Mouse (Mus musculus) c-Kit-negative CD71-positive TER-119-positive erythroid progenitor cells, embryonic 14.5 days (primary cell): ENCODE measurements around the gene Tenm2.

Source experiments
- DNase-seq: peaks from one replicate; pipeline ENCODE4 v3.0.0-alpha.2; 2013; ENCODE audit warnings: low read depth, low spot score

The Tenm2 gene

DNA sequence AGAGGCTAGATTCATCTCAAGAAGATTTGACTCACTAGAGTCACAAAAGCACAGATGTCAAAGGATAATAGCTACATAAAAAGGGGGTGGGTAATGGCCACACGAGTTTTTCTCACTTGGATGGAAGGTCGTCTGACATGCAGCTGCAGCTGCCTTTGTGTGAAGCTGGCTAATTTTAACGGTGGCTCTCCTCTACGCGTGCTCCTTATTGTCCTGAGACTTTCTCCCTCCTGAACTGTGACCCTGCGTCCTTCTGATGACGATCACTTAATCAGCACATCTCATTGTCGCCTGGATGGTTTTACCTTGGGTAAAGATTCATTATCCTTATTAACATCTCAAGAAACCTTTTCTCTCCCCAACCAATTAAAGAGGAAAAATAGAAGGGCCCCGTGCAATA, 1101.1 kb downstream of the Tenm2 start:
- no peak for DNase-seq

DNA sequence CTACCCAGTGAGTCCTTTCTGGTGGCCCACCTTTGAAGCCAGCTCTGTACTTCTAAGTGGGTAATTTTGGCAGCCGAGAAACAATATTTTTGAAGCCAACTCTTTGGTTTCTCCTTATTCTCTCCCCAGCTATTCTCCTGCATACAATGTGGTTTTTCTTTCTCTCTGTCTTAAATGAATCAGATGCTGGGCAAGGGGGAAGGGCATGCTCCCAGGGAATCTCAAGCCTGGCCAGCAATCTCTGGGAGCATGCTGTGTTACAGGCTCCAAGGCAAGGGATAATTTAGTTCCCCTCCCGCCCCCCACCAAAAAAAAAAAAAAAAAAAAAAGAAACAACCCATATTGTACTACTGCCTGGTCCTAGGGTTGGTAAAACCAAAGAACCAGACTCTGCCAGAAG, 1112.5 kb downstream of the Tenm2 start:
- DNase-seq: no peak

DNA sequence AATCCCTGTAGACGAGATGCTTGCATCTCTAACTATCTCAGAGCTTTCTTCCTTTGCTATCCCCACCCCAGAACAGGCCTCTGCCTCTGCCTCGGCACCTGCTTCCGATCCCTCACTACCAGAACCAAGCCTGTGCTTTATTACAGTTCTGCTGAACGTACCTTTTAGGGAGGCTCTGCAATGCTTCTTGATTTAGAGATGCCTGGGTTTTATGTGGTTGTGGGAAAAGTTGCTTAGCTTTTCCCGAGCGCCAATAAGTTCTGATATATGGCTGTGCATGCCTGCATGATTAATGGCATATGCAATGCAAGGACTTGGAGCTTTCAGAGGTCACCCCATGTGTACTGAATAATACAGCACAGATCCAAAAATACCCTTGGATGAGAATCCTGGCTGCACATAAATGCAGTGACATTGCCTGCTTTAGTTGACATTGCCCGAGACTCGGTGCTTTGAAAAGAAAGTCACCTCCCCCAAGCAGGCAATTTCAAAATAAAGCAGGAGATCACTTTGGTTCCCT, 1114.3 kb downstream of the Tenm2 start:
- DNase-seq: no peak

DNA sequence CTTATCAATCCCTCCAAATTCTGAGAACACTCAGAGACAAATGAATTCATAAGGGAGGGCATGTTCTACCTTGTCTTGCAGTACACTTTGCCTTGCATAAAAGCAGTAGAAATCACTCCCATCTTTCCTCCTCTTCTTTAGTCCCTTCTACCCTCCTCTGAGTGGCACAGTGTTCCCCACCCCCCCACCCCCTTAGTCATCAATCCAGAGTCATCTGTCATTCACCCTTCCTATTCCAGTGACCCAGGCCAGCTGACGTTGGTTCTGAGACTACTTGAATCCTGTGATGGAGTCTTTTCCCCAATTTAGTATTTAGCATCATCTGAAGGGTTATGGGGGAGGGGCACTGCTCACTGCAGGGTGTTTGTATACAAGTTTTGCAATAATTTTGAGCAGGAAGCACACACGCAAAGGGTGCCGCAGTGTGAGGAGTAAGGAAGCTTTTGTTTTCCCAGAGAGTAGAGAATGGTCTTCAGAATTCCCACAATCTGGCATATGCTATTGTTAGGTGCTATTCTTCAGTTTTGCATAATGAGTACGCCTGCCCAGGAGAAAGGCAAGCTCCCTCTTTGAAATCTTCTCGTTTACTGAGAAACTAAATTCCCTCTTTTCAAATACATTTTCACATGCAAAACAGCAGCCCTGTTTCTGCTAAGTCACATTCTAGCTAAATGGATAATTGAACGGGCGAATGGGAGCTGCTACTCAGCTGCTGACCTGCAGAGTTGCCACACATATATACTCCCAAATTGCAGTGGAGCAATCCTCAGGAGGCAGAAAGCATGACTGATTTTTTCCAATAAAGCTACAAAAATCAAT, 1115.0 kb downstream of the Tenm2 start:
- DNase-seq: no peak

DNA sequence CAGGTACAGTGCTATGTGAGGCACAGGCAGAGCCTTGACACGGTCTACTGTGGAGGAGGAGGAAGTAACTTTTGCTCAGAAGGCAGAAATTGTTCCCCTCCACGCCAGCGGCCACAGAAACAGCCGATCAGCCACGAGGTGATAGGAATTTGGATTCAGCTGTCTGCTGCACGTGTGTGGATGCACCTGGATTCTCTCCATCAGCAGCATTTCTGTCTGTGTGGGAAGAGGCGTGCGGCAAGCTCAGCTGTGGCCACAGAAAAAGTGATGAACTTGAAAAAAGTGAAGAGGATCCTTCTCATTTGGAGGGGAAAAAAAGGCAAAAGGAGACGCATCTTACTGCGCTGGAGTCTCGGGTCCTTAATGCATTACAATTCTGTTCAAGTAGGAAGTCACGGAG, 1122.4 kb downstream of the Tenm2 start:
- no peak for DNase-seq

DNA sequence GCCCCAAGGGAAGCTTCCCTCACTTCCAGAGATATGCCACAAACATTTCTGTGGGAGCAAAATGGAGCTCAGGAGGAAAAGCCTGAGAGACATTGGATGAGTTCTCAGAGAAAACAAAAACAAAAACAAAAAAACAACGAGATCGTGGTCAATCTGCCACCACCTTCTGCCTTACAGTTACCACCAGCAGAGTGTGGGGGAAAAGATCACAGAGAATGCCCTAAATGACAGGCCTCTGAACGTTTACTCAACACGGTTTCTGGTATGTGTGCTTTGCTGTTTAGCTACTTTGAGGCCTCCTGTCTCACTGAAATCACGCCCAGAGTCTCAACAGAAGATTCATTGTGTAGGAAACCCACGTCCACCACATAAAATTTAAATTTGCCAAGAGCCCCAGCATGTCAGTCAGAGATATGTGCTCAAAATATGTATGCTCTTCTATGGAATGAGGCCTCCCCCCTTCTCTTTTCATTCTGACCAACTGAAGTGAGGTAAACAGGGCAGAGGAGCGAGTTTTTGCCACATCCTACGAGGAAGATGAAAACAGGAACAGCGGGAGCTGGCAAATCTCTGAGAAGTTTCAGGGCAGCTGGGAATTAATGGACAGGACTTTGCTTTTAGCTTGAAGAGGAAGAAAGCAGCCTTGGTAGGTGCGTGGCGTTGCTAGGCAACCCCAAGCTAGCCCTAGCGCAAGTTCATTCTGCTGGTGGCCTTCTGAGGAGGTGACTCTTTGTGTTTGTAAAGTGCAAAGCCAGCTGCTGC, 1126.6 kb downstream of the Tenm2 start:
- DNase-seq: no peak

DNA sequence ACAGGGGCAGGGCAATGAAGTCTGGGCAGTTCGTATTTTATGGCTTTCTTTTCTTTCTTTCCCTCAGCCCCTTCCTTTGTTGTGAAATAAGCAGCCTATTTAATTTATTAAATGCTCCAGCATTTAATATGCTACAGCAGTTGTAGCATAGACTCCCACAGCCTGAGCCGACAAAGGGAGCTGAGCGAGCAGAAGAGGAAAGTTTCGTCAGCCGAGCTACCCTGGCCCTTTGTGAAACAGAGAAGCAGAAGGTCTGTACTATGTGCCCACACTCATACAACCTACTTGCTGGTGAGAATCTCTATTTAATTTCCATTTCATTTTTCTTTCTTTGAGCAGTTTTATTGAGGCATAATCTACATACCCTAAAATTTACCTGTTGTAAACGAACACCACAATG, 1127.9 kb downstream of the Tenm2 start:
- DNase-seq: no peak

DNA sequence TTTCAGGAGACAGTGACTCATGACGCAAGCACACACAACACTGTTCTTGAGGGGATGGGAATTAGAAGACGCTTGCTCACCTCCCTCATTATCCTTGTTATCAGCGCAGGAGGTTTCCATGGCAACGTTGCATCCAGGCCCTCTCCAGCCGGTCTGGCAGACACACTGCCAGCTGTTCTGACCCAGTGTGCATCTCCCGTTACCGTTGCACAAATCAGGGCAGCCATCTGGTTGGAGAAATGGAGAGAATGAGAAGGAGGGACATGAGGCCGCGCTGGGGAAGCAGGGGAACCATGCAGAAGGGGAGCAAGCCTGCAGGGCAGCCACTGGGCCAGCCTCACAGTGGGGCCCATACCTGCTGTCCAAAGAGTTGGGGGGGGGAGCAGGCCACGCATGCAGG, 1129.1 kb downstream of the Tenm2 start:
- no peak for DNase-seq

DNA sequence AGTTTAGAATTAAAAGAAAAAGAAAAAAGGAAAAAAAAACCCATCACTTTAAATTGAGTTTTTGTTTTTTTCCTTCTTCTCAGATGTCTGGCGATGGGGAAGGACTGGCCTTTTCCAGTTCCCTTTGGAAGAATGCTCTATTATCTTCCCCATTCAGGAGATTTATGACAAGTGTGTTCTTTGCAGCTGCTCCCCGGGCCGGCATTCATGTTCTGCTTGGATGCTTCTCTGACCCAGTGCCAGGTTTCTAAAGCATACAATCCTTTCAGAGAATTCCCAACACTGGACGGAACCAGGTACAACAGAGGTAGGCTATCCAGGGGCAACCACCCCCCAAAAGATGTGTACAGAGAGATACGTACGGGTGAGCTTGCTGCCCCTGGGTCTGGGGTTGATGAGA, 1132.2 kb downstream of the Tenm2 start:
- no peak for DNase-seq

DNA sequence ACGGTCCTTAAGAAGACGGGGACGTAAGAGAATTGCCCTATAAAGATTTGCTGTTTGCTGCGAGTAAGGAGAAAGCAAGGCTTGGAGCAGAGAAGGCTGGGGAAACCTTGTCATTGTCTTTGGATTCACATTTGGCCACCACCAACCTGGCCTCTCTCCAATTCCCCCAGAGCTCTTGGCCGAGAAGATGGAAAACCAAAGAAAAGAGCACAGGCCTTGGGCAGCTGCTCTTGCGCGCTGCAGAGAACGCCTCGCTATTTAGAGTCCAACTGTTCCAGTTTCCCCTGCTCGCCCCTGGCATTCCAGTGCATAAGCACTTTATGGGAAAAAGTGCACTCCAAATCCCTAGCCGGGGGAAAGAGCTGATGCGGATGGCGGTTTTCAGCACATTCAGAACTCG, 1139.5 kb downstream of the Tenm2 start:
- no peak for DNase-seq

DNA sequence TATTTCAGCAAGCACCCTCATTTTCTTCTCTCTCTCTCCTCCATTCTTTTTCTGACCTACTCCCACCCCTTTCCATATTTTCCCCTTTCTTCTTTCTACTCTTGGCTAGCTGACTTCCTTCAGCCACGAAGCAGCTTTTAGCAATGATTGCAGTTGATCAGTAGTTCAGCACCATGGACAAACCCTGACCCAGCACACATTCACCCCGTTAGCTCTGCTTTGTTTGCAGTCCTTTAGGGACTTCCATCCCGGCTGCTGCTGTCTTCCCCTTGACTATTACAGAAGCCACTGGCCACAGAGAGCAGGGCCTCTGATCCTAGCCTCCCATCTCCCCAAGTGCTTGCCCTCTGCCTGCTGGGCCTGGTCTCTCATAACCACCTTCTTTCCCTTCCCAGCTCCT, 1145.6 kb downstream of the Tenm2 start:
- no peak for DNase-seq

DNA sequence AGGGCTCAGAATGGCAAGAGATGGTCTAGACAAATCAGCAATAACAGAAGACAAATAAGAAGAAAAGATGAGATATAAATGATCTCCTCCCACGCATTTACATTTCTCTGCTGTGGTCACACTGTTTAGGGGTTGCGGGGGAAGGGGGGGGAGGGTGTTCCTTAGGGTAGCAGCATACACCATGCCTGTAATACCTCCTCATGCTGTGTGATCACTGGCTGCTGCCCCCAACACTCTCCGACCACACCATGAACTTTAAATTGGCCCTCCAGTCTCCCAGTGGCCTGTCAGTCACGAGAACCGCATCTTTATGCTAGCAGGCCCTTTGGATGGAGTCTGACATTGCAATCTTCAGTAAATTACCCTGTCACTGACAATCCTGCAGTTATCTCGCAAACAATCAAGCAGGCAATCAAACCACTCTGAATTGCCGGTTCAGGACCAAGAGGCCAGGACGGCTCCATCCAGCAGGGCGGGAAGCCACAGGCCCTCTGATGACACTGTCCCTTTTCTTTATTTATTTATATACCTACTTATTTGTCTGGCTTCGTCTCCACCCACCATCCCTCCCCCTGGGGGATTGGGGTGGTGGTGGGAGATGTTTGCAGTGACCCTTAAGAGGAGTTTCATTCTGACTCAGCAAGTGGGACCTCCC, 1154.2 kb downstream of the Tenm2 start:
- DNase-seq: no peak

DNA sequence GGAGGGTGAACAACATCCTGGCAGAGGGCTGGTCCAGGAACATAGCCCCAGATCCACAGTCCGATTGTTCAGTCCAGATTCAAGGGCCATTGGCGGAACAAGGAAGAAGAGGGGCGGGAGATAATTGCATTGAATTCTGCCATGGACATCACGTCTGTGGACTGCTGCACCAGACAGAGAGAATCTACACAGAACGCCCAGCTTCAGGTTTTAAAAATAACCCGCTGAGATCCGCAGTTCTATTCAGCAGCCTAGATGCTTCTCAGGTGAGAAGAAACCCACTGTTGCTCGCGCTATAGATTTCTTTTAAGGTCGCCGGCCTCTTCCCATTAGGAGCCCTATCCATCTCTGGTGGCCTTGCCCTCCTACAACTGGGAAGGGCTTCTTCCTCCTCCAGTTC, 1155.0 kb downstream of the Tenm2 start:
- DNase-seq: no peak

DNA sequence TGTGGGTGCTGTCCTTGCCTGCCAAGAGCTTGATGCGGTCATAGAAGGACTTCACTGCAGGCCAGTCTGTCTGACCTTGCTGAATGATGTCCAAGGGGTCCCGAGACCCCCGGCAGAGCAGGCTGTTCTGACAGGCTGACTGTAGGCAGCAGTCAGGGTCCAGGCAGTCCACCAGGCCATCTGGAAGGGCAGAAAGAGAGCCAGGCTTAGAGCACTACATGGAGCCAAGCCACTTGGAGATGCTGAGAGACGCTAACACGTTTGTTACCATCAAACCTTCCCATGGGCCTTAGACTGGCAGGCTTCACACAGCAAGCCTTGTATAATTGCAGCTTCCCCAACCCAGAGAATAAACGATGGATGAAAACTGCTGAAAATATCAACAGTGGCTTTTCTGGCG, 1157.4 kb downstream of the Tenm2 start:
- DNase-seq: no peak

DNA sequence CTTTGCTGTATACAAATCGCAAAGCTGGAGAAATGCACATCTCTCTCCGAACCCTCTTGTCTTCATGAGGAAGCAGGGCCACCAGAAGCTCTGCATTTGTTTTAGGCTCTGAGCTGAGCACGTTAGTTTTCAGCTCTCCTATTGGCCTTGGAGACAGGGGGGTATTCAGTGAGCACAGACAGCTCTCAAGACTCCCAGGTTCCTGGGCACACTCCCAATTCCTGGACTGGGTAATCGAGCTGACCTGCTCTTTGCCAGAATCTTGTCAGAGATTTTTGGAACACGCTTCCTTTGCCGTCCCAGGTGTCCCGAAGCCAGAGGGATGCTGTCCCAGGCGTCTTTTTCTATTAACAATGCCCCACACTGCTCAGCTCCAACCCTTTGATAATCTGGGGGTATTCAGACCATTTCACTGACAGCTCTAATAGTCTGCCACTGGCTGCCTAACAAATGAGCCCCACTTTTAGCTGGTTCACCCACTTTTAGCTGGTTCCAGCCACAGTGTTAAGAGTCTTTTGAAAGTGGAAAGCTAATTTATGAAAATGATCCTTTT, 1161.7 kb downstream of the Tenm2 start:
- DNase-seq: no peak

DNA sequence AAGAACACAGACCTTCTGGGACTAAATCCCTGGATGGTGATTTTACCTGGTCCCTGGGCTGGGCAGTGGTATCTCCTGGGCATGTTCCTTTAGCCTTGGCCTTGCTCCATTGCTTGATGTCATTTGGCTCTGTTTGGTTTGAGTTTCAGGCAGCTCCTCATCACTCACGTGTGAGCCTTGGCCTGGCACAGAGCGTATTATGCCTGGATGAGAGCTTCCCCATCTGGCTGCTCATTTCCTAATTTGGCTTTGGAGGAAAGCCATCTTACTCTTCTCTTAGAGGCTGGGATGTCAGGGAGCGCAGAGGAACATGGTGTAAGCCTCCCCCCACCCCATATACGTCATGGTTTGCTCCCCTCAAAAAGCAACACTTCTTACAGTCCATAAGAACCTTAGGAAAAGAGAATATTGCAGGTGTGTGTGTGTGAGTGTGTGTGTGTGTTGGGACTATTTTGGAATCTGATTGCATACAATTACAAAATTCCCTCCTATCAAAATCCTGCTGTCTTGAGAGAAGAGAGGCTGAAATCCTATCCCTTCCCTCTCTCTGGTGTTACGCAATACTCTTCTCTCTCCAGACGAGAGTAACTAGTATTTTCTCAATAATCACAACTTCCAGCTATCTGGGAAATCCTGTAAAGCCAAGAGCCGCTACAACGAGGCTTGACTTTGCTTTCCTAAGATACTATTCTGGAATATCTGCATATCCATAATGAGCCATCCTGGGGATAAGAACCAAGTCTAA, 1162.5 kb downstream of the Tenm2 start:
- no peak for DNase-seq

DNA sequence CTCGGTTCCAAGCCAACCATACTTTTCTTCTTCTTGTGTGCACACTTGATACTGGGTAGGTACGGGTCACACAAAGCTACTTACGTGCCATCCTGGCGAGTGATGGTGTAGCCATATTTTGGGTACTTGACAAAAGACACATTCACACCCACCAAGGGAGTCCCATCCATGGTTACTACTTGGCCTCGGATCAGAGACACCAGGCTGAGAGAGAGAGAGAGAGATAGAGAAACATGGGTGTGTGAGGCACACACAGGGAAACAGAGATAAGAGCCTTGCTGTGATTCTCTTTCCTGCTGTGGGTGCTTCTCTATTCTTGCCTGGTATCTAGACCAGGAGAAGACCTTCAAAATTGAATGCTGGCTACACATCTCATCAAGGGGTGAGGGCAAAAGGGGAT, 1163.1 kb downstream of the Tenm2 start:
- DNase-seq: no peak

DNA sequence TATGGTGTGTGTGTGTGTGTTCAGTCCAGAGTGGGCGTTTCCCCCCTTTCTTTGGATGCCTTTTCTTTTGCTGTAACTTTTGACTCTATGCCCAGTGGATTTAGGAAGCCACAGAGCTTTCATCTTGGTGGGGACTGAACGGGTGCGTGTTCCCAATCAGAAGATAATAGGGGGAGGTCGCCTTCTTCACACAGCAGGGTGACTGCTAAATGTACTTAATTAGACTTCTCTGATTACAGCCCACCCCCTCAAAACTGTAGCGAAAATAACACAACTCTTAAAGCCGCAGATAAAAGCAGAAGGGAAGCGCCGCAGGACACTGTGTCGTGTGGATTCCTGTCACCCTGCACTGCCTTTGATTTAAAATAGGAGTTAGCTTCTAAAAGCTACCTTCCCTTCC, 1163.7 kb downstream of the Tenm2 start:
- no peak for DNase-seq

DNA sequence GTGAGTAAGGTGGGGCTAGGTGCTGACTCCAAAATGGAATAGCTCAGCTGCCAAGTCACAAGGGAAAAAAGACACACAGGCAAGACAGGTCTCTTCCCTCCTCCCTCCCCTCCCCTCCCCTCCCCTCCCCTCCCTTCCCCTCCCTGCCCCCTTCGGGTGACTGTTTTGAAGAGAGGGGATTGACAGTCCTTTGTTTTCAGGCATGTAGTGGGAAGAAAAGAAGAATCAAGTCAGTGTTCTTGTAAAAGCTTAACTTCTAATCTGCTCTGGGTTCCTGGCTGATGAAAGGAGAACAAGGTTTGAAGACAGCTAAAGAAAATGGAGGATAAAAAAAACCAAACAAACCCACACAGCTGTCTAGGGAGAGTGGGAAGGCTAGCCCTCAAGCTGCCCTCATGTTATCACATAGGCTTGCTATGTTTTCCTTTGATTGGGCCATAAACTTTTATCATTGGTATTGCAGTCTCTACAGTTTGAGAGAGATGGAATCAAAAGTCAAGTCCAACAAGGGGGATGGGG, 1176.4 kb downstream of the Tenm2 start:
- DNase-seq: no peak

DNA sequence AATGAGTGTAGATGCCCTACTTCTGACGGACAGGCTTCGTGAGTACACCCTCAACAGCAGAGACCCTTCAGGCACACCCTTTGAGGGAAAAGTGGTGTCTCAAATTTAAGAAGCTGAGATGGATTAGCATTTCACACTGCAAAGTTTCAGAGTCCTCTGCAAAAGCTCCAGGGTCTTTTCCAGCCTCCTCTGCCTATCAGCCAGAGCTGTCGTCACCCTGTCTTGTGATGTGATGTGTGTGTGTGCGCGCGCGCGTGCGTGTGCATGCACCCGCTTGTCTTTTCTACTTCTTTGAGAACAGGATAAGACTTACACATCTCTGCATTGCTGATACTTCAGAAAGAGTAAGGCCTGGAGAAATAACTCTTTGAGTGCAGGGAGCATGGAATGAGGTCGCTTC, 1179.2 kb downstream of the Tenm2 start:
- DNase-seq: no peak

DNA sequence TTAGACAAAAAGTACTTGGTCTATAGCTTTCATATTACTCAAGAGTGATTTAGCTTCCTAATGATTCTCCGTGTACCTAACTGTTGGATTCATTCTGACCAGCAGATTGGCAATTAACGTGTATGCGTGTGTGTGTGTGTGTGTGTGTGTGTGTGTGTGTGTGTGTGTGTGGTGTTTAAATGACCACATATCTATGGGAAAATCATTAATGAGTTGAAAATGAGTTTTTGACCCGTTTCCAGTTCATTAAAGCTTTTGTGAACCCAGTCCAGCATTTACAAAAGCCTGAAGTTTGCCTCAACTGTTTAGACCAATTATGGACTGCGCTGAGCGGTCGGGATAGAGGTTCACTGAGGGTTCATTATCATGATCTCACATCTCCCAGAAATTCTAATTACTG, 1181.4 kb downstream of the Tenm2 start:
- no peak for DNase-seq
